11 mouse cellular contexts compared by ENCODE assay signal in genomic region chr6:126768957-126769665, GRCm38 (mm10). TPM values are rescaled to one million over a fixed set of nuclear protein-coding genes. Genes with fewer than 3 reads are reported as not detected.
DNase-seq lines count a peak whose midpoint lies in the region; ATAC-seq and TF ChIP-seq lines count a peak whose summit lies in the region.
"Had no signal": no experiment of that assay in that cellular context is flagged by ENCODE, and none has a peak within 500 bp of the region (broad histone marks: within the 10 kb centered on the region; RNA-seq: fewer than 3 reads in every experiment).

No protein-coding gene starts in this region.

- no peak overlapping the region for H3K4me3 ChIP-seq in layer of hippocampus, adult 2 months
- no peak overlapping the region for H3K4me3 ChIP-seq in forebrain, embryonic 14.5 days (ENCODE audit: low read depth, low read length)
- H3K4me3 ChIP-seq: liver, embryonic 15.5 days; stomach, embryonic 15.5 days had no signal

- no peak overlapping the region for H3K4me2 ChIP-seq in forebrain, embryonic 14.5 days (ENCODE audit: low read length)
- H3K4me2 ChIP-seq: liver, embryonic 15.5 days; stomach, embryonic 15.5 days had no signal

- no peaks in the 10 kb centered on the region for H3K27me3 ChIP-seq in forebrain, embryonic 14.5 days (replicated peaks; ENCODE audit: control insufficient read depth, insufficient read depth, low read length)
- H3K27me3 ChIP-seq: liver, embryonic 15.5 days; stomach, embryonic 15.5 days had no signal

- no peak for DNase-seq in layer of hippocampus, adult 2 months (ENCODE audit: low spot score in 2 of 2)
- no peak for DNase-seq in layer of hippocampus, postnatal 36 days
- DNase-seq in forebrain, embryonic 14.5 days (ENCODE audit: low spot score) = no peak
- peak; percentile 24 for DNase-seq in lung, postnatal 25 days (ENCODE audit: low spot score)
- peak; percentile 50 for DNase-seq in thymus, postnatal 0 days (ENCODE audit: low spot score)
- no peak for DNase-seq in B cell, adult 2 months
- DNase-seq in spleen, postnatal 4 days (ENCODE audit: low spot score in 2 of 2) = no peak
- DNase-seq in layer of hippocampus, adult 9-11 months = no peak
- DNase-seq: heart, adult 18-20 months had no signal

- WGBS in forebrain, embryonic 14.5 days = 60% methylated on average over 11 of the region's 11 CpGs

- peak; percentile 39 for TF ChIP-seq CTCF in layer of hippocampus, adult 2 months (conservative IDR thresholded peaks at IDR 0.05)

- H3K9me3 ChIP-seq in forebrain, embryonic 14.5 days (replicated peaks; ENCODE audit: control insufficient read depth, low read length) = no peaks in the 10 kb centered on the region
- H3K9me3 ChIP-seq: liver, embryonic 15.5 days; stomach, embryonic 15.5 days had no signal

- no peak for ATAC-seq in forebrain, embryonic 14.5 days

- peaks cover 11% of the 10 kb centered on the region for H3K4me1 ChIP-seq in forebrain, embryonic 14.5 days (ENCODE audit: control insufficient read depth, insufficient read depth, low read length)
- H3K4me1 ChIP-seq: liver, embryonic 15.5 days had no signal

- H3K27ac ChIP-seq in layer of hippocampus, adult 2 months = peak overlapping the region; percentile 75
- peak overlapping the region; percentile 73; the same call in 1 of the 2 replicates for H3K27ac ChIP-seq in forebrain, embryonic 14.5 days (ENCODE audit: low read depth, low read length)
- H3K27ac ChIP-seq: liver, embryonic 15.5 days; stomach, embryonic 15.5 days had no signal

- no peaks in the 10 kb centered on the region for H3K36me3 ChIP-seq in forebrain, embryonic 14.5 days (ENCODE audit: control insufficient read depth, insufficient read depth, low read length)
- H3K36me3 ChIP-seq: liver, embryonic 15.5 days; stomach, embryonic 15.5 days had no signal

- no peak overlapping the region for H3K9ac ChIP-seq in forebrain, embryonic 14.5 days (ENCODE audit: low read length)
- H3K9ac ChIP-seq: liver, embryonic 15.5 days; stomach, embryonic 15.5 days had no signal

RNA-seq across cellular contexts. Expression of gene Kcna6, which starts 28.6 kb away (rescaled TPM):
- 10 to 100 TPM; 46.6 to 48.5 TPM for total RNA-seq in layer of hippocampus, adult 2 months (2021)
- 10 to 100 TPM; 47.3 to 48.4 TPM for total RNA-seq in layer of hippocampus, postnatal 36 days (2021)
- 6.7 and 9.1 TPM in 2 replicates for polyA plus RNA-seq in forebrain, embryonic 14.5 days (2014; fragmentation: Nextera tagmentation; extraction: Ambion mirVana)
- polyA plus RNA-seq in thymus, postnatal 0 days (2015; fragmentation: Nextera tagmentation; extraction: Ambion mirVana) = 0.12 and 0.18 TPM in 2 replicates

Comparison
In these comparisons a context has a peak if more than half of its experiments do, and no peak if none do; other contexts are left out.
1. DNase-seq: peak in lung, postnatal 25 days (single experiment) and thymus, postnatal 0 days (single experiment); none in layer of hippocampus, adult 2 months (0 of 2), layer of hippocampus, postnatal 36 days (0 of 2), forebrain, embryonic 14.5 days (single experiment), B cell, adult 2 months (0 of 2), spleen, postnatal 4 days (0 of 2) and layer of hippocampus, adult 9-11 months (single experiment).